Mouse (Mus musculus): ENCODE data around the gene Cnrip1. TPM values are rescaled to one million over a fixed set of nuclear protein-coding genes. Genes with fewer than 3 reads are reported as not detected.
"Not testable (repeated sequence)": the region's sequence is repeated elsewhere in the genome, so short reads cannot be mapped to it uniquely, and the experiment has no call there.

Cnrip1 gene
- polyA plus RNA-seq (2017; shearing (Covaris generic)) = 10 to 100 TPM in 2 of 3 experiments, 1 to 10 TPM in 1; 6.2 to 14.0 (median 11.5) TPM

GRCm38 (mm10) chr11:17051545-17052475 is at the start of gene Cnrip1, which contains the start of gene Plek:
Gene Cnrip1 (plus strand): TSS chr11:17051586.
Gene Plek (minus strand): TSS chr11:17052381.
- peak; percentile 75 for ATAC-seq

GRCm38 (mm10) chr11:17002739-17003373 is 48.5 kb upstream of the Cnrip1 start:
- ATAC-seq = no peak

GRCm38 (mm10) chr11:17003757-17004156 is 47.6 kb upstream of the Cnrip1 start:
- ATAC-seq = no peak

GRCm38 (mm10) chr11:17004899-17005846 is 46.2 kb upstream of the Cnrip1 start:
- no peak for ATAC-seq

- not testable (repeated sequence) for ATAC-seq
Measured at GRCm38 (mm10) chr11:17006526-17006925, 44.9 kb upstream of the Cnrip1 start.

- no peak for ATAC-seq
Measured at GRCm38 (mm10) chr11:17007517-17008173, 43.7 kb upstream of the Cnrip1 start.

GRCm38 (mm10) chr11:17008498-17008941 is 42.9 kb upstream of the Cnrip1 start:
- ATAC-seq = peak; percentile 72

GRCm38 (mm10) chr11:17012948-17013347 is 38.4 kb upstream of the Cnrip1 start:
- ATAC-seq = no peak

- no peak for ATAC-seq
Measured at GRCm38 (mm10) chr11:17019328-17019727, 32.1 kb upstream of the Cnrip1 start.

- ATAC-seq = no peak
Measured at GRCm38 (mm10) chr11:17023206-17023605, 28.2 kb upstream of the Cnrip1 start.

GRCm38 (mm10) chr11:17023984-17024383 is 27.4 kb upstream of the Cnrip1 start:
- ATAC-seq = no peak

- ATAC-seq = no peak
Measured at GRCm38 (mm10) chr11:17045806-17046205, 5.6 kb upstream of the Cnrip1 start.

GRCm38 (mm10) chr11:17052476-17053049 is 1.2 kb downstream of the Cnrip1 start:
- no peak for ATAC-seq

GRCm38 (mm10) chr11:17069360-17069759 is 18.0 kb downstream of the Cnrip1 start:
- not testable (repeated sequence) for ATAC-seq

GRCm38 (mm10) chr11:17075656-17076055 is 24.3 kb downstream of the Cnrip1 start:
- no peak for ATAC-seq

GRCm38 (mm10) chr11:17082086-17082485 is 30.7 kb downstream of the Cnrip1 start:
- ATAC-seq = no peak

GRCm38 (mm10) chr11:17082953-17083352 is 31.6 kb downstream of the Cnrip1 start:
- ATAC-seq = no peak

- no peak for ATAC-seq
Measured at GRCm38 (mm10) chr11:17083455-17083854, 32.1 kb downstream of the Cnrip1 start.

- no peak for ATAC-seq
Measured at GRCm38 (mm10) chr11:17083866-17084265, 32.5 kb downstream of the Cnrip1 start.

GRCm38 (mm10) chr11:17086106-17086505 is 34.7 kb downstream of the Cnrip1 start:
- no peak for ATAC-seq

- ATAC-seq = no peak
Measured at GRCm38 (mm10) chr11:17106936-17107335, 55.5 kb downstream of the Cnrip1 start.
